Mouse (Mus musculus) heart, postnatal 36 days (tissue): ENCODE measurements around the gene Enthd1. TPM values are rescaled to one million over a fixed set of nuclear protein-coding genes. Genes with fewer than 3 reads are reported as not detected.
A peak's percentile ranks its signal among the peaks of the same experiment; 100 is the strongest.

Source experiments
- DNase-seq, 2 experiments: peaks; one replicate each; pipeline ENCODE4 v3.0.0; 2021 to 2022
- intact Hi-C: fragments of 180-260 bp; cut with DNase I; formaldehyde crosslinking; loops from one replicate; pipeline ENCODE4 v1.15.1; 2025
- total RNA-seq, 2 experiments: library from RNA; stranded (reverse); gene quantifications; 2 replicates each; pipeline ENCODE4 v1.2.3; 2021

Gene Enthd1
- total RNA-seq, 2 experiments from 2014 or later: not detected

DNA sequence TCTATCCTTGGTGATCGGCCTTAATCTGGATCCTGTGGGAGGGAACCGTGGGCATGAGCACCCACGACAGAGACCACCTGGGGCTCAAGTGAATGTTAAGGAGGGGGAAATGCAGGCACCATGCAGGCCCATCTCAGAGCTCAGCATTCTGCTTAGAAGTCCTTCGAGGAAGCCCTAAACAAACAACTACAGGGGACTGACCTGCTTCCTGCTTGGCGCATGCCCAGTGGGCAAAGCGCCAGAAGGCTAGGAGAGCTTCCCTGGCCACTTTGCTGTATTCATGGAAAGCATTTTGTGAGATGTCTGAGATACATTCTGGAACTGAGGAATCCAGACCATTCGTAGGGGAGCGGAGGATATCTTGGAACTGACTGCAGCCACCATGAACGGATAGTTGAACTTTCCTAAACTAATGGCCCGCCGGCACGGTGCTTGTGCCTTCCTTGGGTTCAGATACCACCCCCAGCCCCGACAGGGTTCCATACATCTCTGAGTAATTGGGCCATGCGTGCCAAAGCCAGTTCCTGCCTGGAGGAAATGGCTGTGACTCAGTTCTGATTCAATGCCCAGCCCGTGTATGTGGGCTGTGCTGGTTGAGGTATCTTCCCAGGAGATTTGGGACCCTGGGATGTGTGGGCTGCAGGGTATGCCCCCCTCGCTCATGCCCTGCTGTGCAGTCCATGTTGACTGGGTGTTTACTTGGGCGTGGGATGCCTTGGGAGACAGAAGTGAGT is 150.8 kb downstream of the Enthd1 start:
- intact Hi-C loops: no loop called here
- DNase-seq: peak; percentile 18 to 35

DNA sequence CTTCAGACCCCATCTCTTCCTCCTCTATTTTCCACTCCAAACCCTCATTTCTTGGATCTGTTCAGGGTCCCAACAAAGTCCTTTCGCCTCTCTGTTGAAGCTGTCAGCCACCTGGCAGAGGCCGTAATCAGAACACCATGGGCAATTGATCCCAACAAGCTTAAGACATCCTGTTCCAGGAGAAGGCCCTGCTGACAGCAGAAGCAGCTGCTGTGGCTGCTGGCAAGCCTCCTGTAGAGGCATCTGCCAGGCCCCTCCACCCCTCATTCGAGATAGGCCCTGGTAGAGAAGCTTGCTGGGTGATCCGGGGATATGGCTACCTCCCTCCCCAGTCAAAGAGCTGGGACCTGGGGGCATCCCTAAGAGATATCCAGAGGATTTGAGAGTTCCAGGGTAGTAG is 151.9 kb downstream of the Enthd1 start:
- no peak for DNase-seq
- intact Hi-C loops: no loop called here

DNA sequence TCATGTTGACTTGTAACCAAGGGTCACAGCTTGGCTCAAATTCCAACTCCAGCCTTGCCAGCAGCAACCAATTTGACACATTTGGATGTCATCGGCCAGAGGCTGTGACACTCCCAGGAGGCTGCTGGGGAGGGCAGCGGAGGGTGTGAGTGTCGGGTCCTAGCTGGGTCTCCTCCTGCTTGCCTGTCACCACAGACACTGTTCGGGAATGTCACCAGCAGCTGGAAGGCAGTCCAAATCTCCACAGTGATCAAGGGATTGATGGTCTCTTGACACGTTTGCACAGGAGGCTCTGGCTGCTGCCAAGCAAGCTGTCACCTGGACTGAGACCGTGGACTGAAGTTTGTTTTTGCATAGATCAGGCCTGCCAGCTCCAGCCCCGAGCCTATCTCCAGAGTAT is 154.3 kb downstream of the Enthd1 start:
- DNase-seq: no peak
- intact Hi-C loops: no loop called here

DNA sequence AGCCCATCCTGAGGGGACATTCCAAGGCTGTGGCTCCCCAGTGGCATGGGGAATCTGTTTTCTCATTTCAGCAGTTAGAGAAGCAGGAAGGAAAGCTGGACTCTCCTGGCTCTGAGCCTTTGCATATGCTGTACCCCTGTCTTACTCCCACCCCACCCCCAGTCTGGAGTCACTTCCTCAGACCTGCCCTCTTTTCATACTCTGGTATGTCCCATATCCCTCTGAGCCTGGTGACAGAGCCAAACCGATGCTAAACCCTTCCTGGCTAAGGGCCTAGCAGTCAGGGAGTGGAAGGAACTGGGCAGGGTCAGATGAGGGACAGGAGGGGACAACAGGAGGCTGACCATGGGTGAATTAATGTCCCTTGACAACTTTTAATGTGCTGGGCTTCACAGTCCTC is 157.1 kb downstream of the Enthd1 start:
- DNase-seq: peak in 1 of 2 experiments; percentile 4
- intact Hi-C loops: no loop called here

Other genes starting within 250 kb of the Enthd1 start
- gene Grap2, start 7.4 kb upstream of the Enthd1 start, total RNA-seq: 1 to 10 TPM in 1 of 2 experiments, under 1 TPM in 1; 0.46 to 1.3 TPM
- under 1 TPM in 1 of 2 experiments, not detected in 1; 0.17 TPM for gene Fam83f, start 106.7 kb upstream of the Enthd1 start, total RNA-seq
- 10 to 100 TPM; 42.3 to 53.3 TPM for gene Tnrc6b, start 146.2 kb upstream of the Enthd1 start, total RNA-seq